Mouse (Mus musculus) cerebellum, adult 18-20 months (tissue): ENCODE results near the gene Ninl.

Experiments
- DNase-seq, 2 experiments: peaks; one replicate each; pipeline ENCODE4 v3.0.0; 2021

The Ninl gene

GRCm38 (mm10) chr2:150900341-150900740, 138.8 kb downstream of the Ninl start:
- no peak for DNase-seq

- no peak for DNase-seq
Measured at GRCm38 (mm10) chr2:150895691-150896252, 143.4 kb downstream of the Ninl start.

- DNase-seq: no peak
Measured at GRCm38 (mm10) chr2:150894617-150895267, 144.4 kb downstream of the Ninl start.

GRCm38 (mm10) chr2:150887370-150887769, 151.8 kb downstream of the Ninl start:
- DNase-seq: no peak

GRCm38 (mm10) chr2:150886315-150886714, 152.9 kb downstream of the Ninl start:
- DNase-seq: no peak

- no peak for DNase-seq
Measured at GRCm38 (mm10) chr2:150885814-150886213, 153.4 kb downstream of the Ninl start.

GRCm38 (mm10) chr2:150884779-150885110, 154.4 kb downstream of the Ninl start:
- DNase-seq: no peak
